9 mouse cellular contexts compared by ENCODE assay signal in the genomic region with DNA sequence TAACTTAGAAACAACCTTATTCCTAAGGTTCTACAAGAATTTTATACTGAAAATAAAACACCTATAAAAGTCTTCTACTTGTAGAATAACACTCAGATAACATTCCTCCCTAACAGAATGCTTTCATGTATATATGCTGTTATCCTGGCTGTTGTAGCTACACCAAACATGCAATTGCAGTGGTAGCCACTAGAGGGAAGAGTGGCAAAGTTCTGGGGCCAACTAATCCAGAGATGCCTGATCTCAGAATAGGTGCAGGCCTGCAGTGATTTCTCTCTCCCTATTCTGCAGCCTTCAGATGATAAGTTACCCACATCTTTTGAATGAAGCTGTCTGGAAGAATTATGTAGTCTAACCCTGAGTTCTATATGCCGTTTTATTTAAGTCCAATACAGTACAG.
A peak's percentile ranks its signal among the peaks of the same experiment; 100 is the strongest.
DNase-seq lines count a peak whose midpoint lies in the region; ATAC-seq and TF ChIP-seq lines count a peak whose summit lies in the region.
"Had no signal": no experiment of that assay in that cellular context is flagged by ENCODE, and none has a peak within 500 bp of the region (broad histone marks: within the 10 kb centered on the region; RNA-seq: fewer than 3 reads in every experiment).

No protein-coding gene starts in this region.

- no peaks in the 10 kb centered on the region for H3K4me1 ChIP-seq in lung, embryonic 14.5 days (ENCODE audit: insufficient read depth)
- peaks cover 4% of the 10 kb centered on the region; the same call in 1 of the 2 replicates for H3K4me1 ChIP-seq in embryonic facial prominence, embryonic 10.5 days
- H3K4me1 ChIP-seq: lung, embryonic 15.5 days had no signal

- no peak overlapping the region for H3K9ac ChIP-seq in lung, embryonic 14.5 days
- H3K9ac ChIP-seq: lung, embryonic 15.5 days had no signal

- WGBS in lung, embryonic 14.5 days, result 32% methylated on average over 1 of the region's 1 CpGs
- WGBS in embryonic facial prominence, embryonic 10.5 days, result 27% methylated on average over 1 of the region's 1 CpGs

- H3K4me3 ChIP-seq in lung, embryonic 14.5 days (ENCODE audit: low read depth, low read length), result no peak overlapping the region
- no peak overlapping the region for H3K4me3 ChIP-seq in embryonic facial prominence, embryonic 10.5 days
- H3K4me3 ChIP-seq: lung, embryonic 15.5 days had no signal

- H3K27ac ChIP-seq in lung, embryonic 14.5 days (ENCODE audit: low read depth), result no peak overlapping the region
- no peak overlapping the region for H3K27ac ChIP-seq in embryonic facial prominence, embryonic 10.5 days (replicated peaks)
- H3K27ac ChIP-seq: lung, embryonic 15.5 days had no signal

- H3K36me3 ChIP-seq in lung, embryonic 14.5 days (ENCODE audit: insufficient read depth), result no peaks in the 10 kb centered on the region
- no peaks in the 10 kb centered on the region for H3K36me3 ChIP-seq in embryonic facial prominence, embryonic 10.5 days (replicated peaks)
- H3K36me3 ChIP-seq: lung, embryonic 15.5 days had no signal

- H3K27me3 ChIP-seq in lung, embryonic 14.5 days (ENCODE audit: insufficient read depth, low read length), result no peaks in the 10 kb centered on the region
- no peaks in the 10 kb centered on the region for H3K27me3 ChIP-seq in embryonic facial prominence, embryonic 10.5 days (replicated peaks; ENCODE audit: low read depth, poor library complexity, severe bottlenecking)
- H3K27me3 ChIP-seq: lung, embryonic 15.5 days had no signal

- intact Hi-C loops in left cerebral cortex, postnatal 25 days (cut with DNase I), result no loop called here

- no peaks in the 10 kb centered on the region for H3K9me3 ChIP-seq in lung, embryonic 14.5 days (ENCODE audit: low read depth, low read length)
- no peaks in the 10 kb centered on the region for H3K9me3 ChIP-seq in embryonic facial prominence, embryonic 10.5 days
- H3K9me3 ChIP-seq: lung, embryonic 15.5 days had no signal

- peak; percentile 74; the same call in 1 of the 2 replicates for ATAC-seq in lung, embryonic 14.5 days (ENCODE audit: insufficient read depth)
- ATAC-seq in monocyte, adult 5-6 weeks (replicated peaks; ENCODE audit: insufficient number of reproducible peaks, low FRiP score, low TSS enrichment, poor library complexity, severe bottlenecking), result no peak

- DNase-seq in lung, embryonic 14.5 days, result peak; percentile 84
- no peak for DNase-seq in lung, adult 18-20 months
- DNase-seq in adrenal gland, postnatal 25 days, result peak; percentile 14
- peak; percentile 58 for DNase-seq in embryonic facial prominence, embryonic 10.5 days (ENCODE audit: low spot score)
- DNase-seq in induced T-regulatory cell, adult 2 months (ENCODE audit: low read depth), result peak; percentile 5
- peak; percentile 57 to 87 for DNase-seq in left cerebral cortex, postnatal 25 days (ENCODE audit: low spot score in 2 of 2)
- DNase-seq in retina, postnatal 1 day, result peak; percentile 74

- TF ChIP-seq CTCF in lung, embryonic 14.5 days (IDR thresholded peaks at IDR 0.05; ENCODE audit: low read depth), result peak; percentile 81

- no peak overlapping the region for H3K4me2 ChIP-seq in lung, embryonic 14.5 days
- H3K4me2 ChIP-seq: lung, embryonic 15.5 days had no signal

Comparison
In these comparisons a context has a peak if more than half of its experiments do, and no peak if none do; other contexts are left out.
1. DNase-seq: peak in lung, embryonic 14.5 days (single experiment), adrenal gland, postnatal 25 days (single experiment), embryonic facial prominence, embryonic 10.5 days (single experiment), induced T-regulatory cell, adult 2 months (single experiment), left cerebral cortex, postnatal 25 days (2 of 2) and retina, postnatal 1 day (single experiment); none in lung, adult 18-20 months (0 of 2).